In genomic region chr13:36486756-36487155, GRCm38 (mm10) we compare ENCODE assay signal across 20 mouse cellular contexts.
"Had no signal": no experiment of that assay in that cellular context is flagged by ENCODE, and none has a peak within 500 bp of the region (broad histone marks: within the 10 kb centered on the region; RNA-seq: fewer than 3 reads in every experiment).

No protein-coding gene starts in this region.

- H3K4me3 ChIP-seq: layer of hippocampus, adult 2 months; limb, embryonic 10.5 days; limb, embryonic 13.5 days; liver, embryonic 12.5 days; liver, embryonic 15.5 days; midbrain, embryonic 13.5 days; myocyte; neural tube, embryonic 13.5 days; stomach, embryonic 15.5 days had no signal

- H3K9me3 ChIP-seq: limb, embryonic 10.5 days; limb, embryonic 13.5 days; liver, embryonic 12.5 days; liver, embryonic 15.5 days; midbrain, embryonic 13.5 days; neural tube, embryonic 13.5 days; stomach, embryonic 15.5 days had no signal

- H3K27me3 ChIP-seq: limb, embryonic 13.5 days; liver, embryonic 12.5 days; liver, embryonic 15.5 days; midbrain, embryonic 13.5 days; neural tube, embryonic 13.5 days; stomach, embryonic 15.5 days had no signal

- H3K9ac ChIP-seq: limb, embryonic 13.5 days; liver, embryonic 12.5 days; liver, embryonic 15.5 days; lung, embryonic 14.5 days; midbrain, embryonic 13.5 days; neural tube, embryonic 13.5 days; stomach, embryonic 15.5 days had no signal

- ATAC-seq: intestine, postnatal 0 days; liver, embryonic 12.5 days; midbrain, embryonic 13.5 days; midbrain, embryonic 16.5 days had no signal

- H3K4me2 ChIP-seq: limb, embryonic 13.5 days; liver, embryonic 12.5 days; liver, embryonic 15.5 days; lung, embryonic 14.5 days; midbrain, embryonic 13.5 days; neural tube, embryonic 13.5 days; stomach, embryonic 15.5 days had no signal

- H3K36me3 ChIP-seq: limb, embryonic 10.5 days; limb, embryonic 13.5 days; liver, embryonic 12.5 days; liver, embryonic 15.5 days; midbrain, embryonic 13.5 days; neural tube, embryonic 13.5 days; stomach, embryonic 15.5 days had no signal

- H3K4me1 ChIP-seq: liver, embryonic 12.5 days; liver, embryonic 15.5 days; stomach, embryonic 15.5 days had no signal

- H3K27ac ChIP-seq: kidney, postnatal 0 days; layer of hippocampus, adult 2 months; limb, embryonic 10.5 days; limb, embryonic 13.5 days; liver, embryonic 12.5 days; liver, embryonic 15.5 days; macrophage; midbrain, embryonic 13.5 days; neural tube, embryonic 13.5 days; stomach, embryonic 15.5 days had no signal

- DNase-seq: kidney, adult 2 months; kidney, postnatal 25 days; layer of hippocampus, adult 9-11 months; liver; lung, embryonic 14.5 days; right cerebral cortex, postnatal 4 days; thymus, postnatal 25 days had no signal
